Mouse (Mus musculus): ENCODE results near the gene Rhobtb1.

Gene Rhobtb1

DNA sequence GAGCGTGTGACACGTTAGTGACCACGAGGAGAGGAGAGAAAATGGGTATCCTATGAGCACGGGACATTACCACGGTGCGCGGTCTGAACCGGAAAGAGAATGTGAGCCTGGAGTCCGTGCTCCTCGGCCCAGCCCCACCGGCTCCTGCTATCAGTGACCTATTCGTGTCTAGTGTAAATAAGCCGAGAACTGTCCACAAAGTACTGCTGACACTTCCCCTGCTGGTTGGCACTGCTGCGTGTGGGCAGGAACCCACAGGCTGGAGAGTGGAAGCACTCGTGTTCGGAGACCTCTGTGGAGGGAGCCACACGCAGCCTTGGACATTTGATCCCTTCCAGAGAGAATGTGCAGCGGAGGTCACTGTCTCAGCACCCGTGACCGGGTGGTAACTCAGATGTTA, at the start of gene Rhobtb1:
TSS of gene Rhobtb1 (plus strand) at position 390 of the 400 bp plus-strand sequence.
- DNase-seq: no peak

GRCm38 (mm10) chr10:69101988-69102387, 49.2 kb upstream of the Rhobtb1 start:
- peak; percentile 65 for DNase-seq

DNA sequence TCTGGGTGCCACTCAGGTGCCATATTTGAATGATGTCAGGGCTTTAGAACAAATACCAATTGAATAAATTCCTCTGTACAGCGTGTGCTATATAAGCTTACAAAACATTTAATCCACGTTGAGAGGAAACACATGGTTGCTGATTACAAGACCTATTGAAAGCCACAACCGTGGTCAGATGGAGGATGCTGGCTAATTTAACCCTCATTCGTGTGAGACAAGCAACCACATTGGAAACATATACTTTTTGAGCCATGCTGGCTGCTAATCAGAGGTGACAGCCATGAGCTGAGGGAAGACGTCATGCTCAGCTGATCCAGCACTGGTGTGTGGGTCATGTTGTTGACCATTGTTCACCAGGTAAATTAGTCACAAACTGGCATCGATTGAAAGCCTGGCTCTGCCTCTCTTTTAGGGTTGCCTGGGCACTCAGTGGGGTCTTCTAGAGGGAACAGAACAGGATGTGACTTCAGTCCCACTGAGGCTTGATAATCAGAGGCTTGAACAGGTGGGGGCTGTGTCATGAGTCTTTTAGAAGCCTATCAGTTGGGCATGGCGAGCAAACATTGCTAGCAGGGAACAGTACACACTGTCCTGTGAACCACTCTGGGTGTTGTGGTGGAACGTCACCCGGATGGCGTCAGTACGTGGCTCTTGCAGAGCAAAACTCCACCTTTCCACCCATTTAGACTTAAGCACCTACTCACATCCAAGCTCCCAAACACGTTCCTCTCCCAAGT, 46.9 kb upstream of the Rhobtb1 start:
- no peak for DNase-seq

GRCm38 (mm10) chr10:69104883-69105225, 46.4 kb upstream of the Rhobtb1 start:
- DNase-seq: no peak

- no peak for DNase-seq
Measured at GRCm38 (mm10) chr10:69106796-69107195, 44.4 kb upstream of the Rhobtb1 start.

DNA sequence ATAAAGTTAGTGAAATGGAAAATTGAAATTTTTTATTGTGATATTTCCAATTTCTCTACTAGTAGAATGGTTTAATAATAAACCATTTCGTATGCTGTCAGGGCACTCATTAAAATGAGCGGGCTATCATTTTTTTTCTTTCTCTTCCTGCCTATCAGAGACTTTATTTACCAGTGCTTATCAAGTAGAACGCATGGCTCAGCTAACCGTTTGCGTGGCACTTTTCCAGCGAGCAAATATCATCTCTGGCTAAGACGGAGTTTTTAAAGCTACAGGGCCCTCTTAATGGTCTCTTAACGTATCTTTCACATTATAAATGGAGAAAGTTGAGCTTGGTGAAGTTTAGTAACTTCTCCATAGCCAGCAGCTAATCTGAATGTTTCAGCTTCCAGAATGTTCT, 44.0 kb upstream of the Rhobtb1 start:
- no peak for DNase-seq

- no peak for DNase-seq
Measured at GRCm38 (mm10) chr10:69114384-69114783, 36.9 kb upstream of the Rhobtb1 start.

- DNase-seq: no peak
Measured at GRCm38 (mm10) chr10:69117996-69118395, 33.2 kb upstream of the Rhobtb1 start.

- DNase-seq: no peak
Measured at GRCm38 (mm10) chr10:69118893-69119292, 32.3 kb upstream of the Rhobtb1 start.

GRCm38 (mm10) chr10:69119456-69119855, 31.8 kb upstream of the Rhobtb1 start:
- no peak for DNase-seq

GRCm38 (mm10) chr10:69126546-69126945, 24.7 kb upstream of the Rhobtb1 start:
- no peak for DNase-seq

DNA sequence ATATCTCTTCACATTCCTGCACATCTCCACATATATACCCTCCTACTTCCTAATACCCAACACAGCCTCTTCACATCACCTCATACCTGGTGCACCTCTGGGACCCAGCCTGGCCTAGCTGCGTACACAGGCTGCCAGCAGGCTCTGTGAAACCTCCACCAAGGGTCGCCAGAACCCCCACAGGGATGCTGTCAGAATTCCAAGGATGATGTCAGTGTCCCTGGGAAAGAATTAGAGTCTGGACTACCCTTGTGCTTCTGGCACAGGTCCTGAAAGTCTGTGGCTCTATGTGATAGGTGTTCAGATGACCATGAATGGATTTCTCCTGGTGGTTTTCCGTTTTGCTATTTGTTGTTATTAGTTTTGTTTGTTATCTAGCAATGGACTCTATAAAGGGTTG, 22.7 kb upstream of the Rhobtb1 start:
- no peak for DNase-seq

DNA sequence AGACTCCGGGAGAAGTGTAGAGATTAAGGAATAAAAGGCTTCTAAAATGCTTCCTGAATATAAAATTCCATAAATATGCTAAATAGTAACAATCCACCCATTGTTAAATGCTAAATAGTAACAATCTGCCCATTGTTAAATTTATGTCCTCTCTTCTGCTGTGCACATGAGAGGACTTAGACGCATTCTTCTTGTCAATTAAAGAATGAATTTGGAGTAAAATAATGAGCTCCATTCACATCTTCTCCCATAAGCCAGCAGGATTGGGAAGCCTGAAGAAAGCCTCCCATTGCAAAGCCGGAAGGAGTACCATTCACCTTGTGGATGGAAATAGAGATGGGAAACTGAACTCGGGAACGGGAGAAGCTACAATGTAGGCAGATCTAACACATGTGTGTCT, 20.6 kb upstream of the Rhobtb1 start:
- no peak for DNase-seq

DNA sequence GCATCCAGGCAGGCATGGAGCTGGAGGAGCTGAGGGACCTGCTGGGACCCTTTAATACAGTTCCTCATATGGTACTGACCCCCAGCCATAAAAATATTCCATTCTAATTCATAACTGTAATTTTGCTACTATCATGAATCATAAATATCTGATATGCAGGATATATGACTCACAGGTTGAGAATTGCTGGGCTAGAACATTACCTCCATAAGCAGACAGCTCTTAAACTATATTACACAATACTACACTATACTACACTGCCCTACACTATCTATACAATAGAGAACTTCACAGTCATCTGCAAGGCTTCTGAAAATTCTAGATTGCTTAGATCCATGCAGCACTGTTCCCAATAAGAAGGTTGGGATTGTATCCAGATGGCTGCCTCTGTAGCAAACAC, 16.9 kb upstream of the Rhobtb1 start:
- DNase-seq: no peak

DNA sequence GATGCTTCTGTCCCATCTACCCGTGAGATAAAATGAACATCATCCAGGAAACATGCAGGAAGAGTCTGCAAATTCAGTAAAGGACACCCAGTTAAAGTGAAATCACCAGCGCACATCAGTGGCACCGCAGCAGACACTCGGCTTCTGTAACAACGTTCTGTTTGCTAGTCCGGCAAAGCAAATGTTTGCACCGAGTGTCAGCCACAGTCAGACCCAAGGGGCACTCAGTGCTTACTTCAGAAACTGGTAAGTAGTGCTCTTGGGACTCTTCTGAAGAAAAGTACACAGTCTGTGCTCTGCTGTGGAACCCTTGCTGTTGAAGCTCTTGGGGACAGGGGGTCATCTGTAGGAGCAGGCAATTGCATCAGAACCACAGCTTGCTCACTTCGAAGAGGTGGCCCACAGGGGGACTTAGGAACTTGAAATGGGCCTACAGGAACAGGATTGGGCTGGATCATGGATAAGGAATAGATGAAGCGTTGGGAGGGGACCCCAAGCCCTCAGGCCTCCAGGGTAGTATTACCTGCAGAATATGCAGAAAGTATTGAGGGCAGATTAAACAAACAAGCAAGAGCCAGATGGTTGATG, 14.9 kb upstream of the Rhobtb1 start:
- DNase-seq: no peak

DNA sequence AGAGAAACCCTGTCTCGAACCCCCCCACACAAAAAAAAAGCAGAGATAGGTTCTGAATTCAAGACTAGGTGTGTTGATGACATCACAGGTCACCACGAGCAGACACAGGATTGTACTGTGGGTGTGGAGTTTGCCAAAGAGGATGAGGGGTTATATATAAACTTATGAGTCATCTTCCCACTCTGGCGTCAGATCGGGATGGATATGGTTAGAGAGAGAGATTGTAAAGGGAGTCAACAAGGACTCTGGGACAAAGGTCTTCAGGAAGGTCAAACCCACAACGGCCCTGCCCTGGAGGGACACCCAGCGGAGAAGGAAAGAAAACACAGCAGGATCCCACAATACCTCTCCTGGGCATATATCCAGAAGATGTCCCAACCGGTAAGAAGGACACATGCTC, 2.0 kb upstream of the Rhobtb1 start:
- no peak for DNase-seq

- no peak for DNase-seq
Measured at GRCm38 (mm10) chr10:69152971-69153370, 1.7 kb downstream of the Rhobtb1 start.

- no peak for DNase-seq
Measured at GRCm38 (mm10) chr10:69155428-69156175, 4.4 kb downstream of the Rhobtb1 start.

DNA sequence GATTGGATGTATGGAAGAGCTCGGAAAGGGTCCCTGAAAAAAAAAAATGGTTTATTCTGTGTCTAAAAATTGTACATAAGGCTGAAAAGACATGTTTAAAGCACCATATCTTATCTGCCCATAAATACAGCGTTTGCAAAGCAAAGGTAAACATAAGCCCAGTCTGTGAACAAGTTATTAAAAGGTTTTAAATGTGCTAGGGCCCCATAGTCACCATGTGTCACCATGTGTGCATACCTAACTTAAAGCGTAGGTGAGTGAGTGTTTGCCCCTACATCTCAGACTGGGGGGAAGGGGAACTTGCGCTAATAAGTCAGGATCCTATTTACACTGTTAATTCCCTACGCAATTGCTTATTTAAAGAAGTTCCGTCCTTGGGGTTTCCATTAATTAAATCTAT, 5.2 kb downstream of the Rhobtb1 start:
- DNase-seq: no peak

- DNase-seq: no peak
Measured at GRCm38 (mm10) chr10:69157471-69157870, 6.2 kb downstream of the Rhobtb1 start.

- DNase-seq: peak; percentile 47
Measured at GRCm38 (mm10) chr10:69160877-69161276, 9.6 kb downstream of the Rhobtb1 start.

- DNase-seq: no peak
Measured at GRCm38 (mm10) chr10:69161503-69161902, 10.3 kb downstream of the Rhobtb1 start.

DNA sequence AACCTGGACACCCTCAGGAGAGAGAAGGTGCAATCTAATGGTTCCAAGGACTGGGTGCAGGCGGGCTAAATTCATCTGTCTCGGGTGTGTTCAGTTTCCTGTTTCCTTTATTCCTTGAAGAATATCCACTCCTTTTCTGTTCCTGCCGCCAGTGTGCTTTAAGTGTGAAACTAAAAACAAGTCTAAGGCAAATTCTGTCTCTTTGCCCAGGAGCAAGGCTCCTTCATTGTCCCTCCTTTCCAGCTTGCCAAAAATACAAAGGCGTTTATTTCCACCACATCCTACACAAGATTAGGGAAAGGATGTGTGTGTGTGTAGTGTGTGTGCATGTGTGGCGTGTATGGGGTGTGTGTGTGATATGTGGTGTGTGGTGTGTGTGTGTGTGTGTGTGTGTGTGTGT, 11.3 kb downstream of the Rhobtb1 start:
- no peak for DNase-seq

- no peak for DNase-seq
Measured at GRCm38 (mm10) chr10:69163216-69163615, 12.0 kb downstream of the Rhobtb1 start.
